Mouse (Mus musculus): ENCODE data around the gene Numa1. TPM values are rescaled to one million over a fixed set of nuclear protein-coding genes. Genes with fewer than 3 reads are reported as not detected.

Gene Numa1
- polyA plus RNA-seq, 1 experiment from 2014 or later, result 134 TPM

- H3K4me1 ChIP-seq (replicated peaks), result peaks cover 2% of the 10 kb centered on the region
- H3K27me3 ChIP-seq, result no peaks in the 10 kb centered on the region
- no peak overlapping the region for H3K27ac ChIP-seq
- 94% methylated on average over 2 of the region's 2 CpGs for WGBS
- no peaks in the 10 kb centered on the region for H3K9me3 ChIP-seq
- no peak overlapping the region for H3K4me3 ChIP-seq (replicated peaks)
- no peaks in the 10 kb centered on the region for H3K36me3 ChIP-seq
- ATAC-seq (ENCODE audit: insufficient number of reproducible peaks, insufficient read depth, low FRiP score, low TSS enrichment, low read depth), result no peak
- no peak overlapping the region for H3K9ac ChIP-seq (replicated peaks)
- H3K4me2 ChIP-seq, result no peak overlapping the region
Observed at GRCm38 (mm10) chr7:101963621-101964020, 29.7 kb downstream of the Numa1 start.

- Histone ChIP-seq H3K4me3 (replicated peaks) (no peak overlapping the region), H3K9me3 (no peaks in the 10 kb centered on the region), H3K27ac (no peak overlapping the region), H3K27me3 (no peaks in the 10 kb centered on the region), H3K4me2 (no peak overlapping the region), H3K36me3 (no peaks in the 10 kb centered on the region), H3K9ac (replicated peaks) (no peak overlapping the region), H3K4me1 (replicated peaks) (peaks cover 8% of the 10 kb centered on the region)
- 87% methylated on average over 4 of the region's 4 CpGs for WGBS
- ATAC-seq (ENCODE audit: insufficient number of reproducible peaks, insufficient read depth, low FRiP score, low TSS enrichment, low read depth), result no peak
Observed at GRCm38 (mm10) chr7:101964551-101964950, 30.6 kb downstream of the Numa1 start.

GRCm38 (mm10) chr7:101965606-101966005 lies 31.7 kb downstream of the Numa1 start:
- H3K36me3 ChIP-seq, result no peaks in the 10 kb centered on the region
- no peak overlapping the region for H3K4me3 ChIP-seq (replicated peaks)
- no peak overlapping the region for H3K9ac ChIP-seq (replicated peaks)
- no peak overlapping the region for H3K27ac ChIP-seq
- no peaks in the 10 kb centered on the region for H3K9me3 ChIP-seq
- ATAC-seq (ENCODE audit: insufficient number of reproducible peaks, insufficient read depth, low FRiP score, low TSS enrichment, low read depth), result no peak
- peaks cover 8% of the 10 kb centered on the region for H3K4me1 ChIP-seq (replicated peaks)
- no peak overlapping the region for H3K4me2 ChIP-seq
- 62% methylated on average over 2 of the region's 2 CpGs for WGBS
- no peaks in the 10 kb centered on the region for H3K27me3 ChIP-seq

GRCm38 (mm10) chr7:101967256-101967655 lies 33.3 kb downstream of the Numa1 start:
- WGBS, result 85% methylated on average over 1 of the region's 1 CpGs
- Histone ChIP-seq H3K4me3 (replicated peaks) (no peak overlapping the region), H3K27ac (no peak overlapping the region), H3K9me3 (no peaks in the 10 kb centered on the region), H3K27me3 (no peaks in the 10 kb centered on the region), H3K9ac (replicated peaks) (no peak overlapping the region), H3K36me3 (no peaks in the 10 kb centered on the region), H3K4me2 (no peak overlapping the region), H3K4me1 (replicated peaks) (peaks cover 15% of the 10 kb centered on the region)
- ATAC-seq (ENCODE audit: insufficient number of reproducible peaks, insufficient read depth, low FRiP score, low TSS enrichment, low read depth), result no peak

GRCm38 (mm10) chr7:101968751-101969150 lies 34.8 kb downstream of the Numa1 start:
- H3K4me3 ChIP-seq (replicated peaks), result no peak overlapping the region
- H3K9ac ChIP-seq (replicated peaks), result peak overlapping the region; percentile 13; the same call in 1 of the 2 replicates
- no peaks in the 10 kb centered on the region for H3K9me3 ChIP-seq
- H3K27ac ChIP-seq, result peak overlapping the region; percentile 100
- ATAC-seq (ENCODE audit: insufficient number of reproducible peaks, insufficient read depth, low FRiP score, low TSS enrichment, low read depth), result no peak
- peaks cover 4% of the 10 kb centered on the region; the same call in 1 of the 2 replicates for H3K36me3 ChIP-seq
- no peaks in the 10 kb centered on the region for H3K27me3 ChIP-seq
- H3K4me1 ChIP-seq (replicated peaks), result peaks cover 29% of the 10 kb centered on the region
- WGBS, result 62% methylated on average over 2 of the region's 2 CpGs
- peak overlapping the region; percentile 73 for H3K4me2 ChIP-seq

- no peaks in the 10 kb centered on the region for H3K9me3 ChIP-seq
- H3K36me3 ChIP-seq, result peaks cover 4% of the 10 kb centered on the region; the same call in 1 of the 2 replicates
- H3K27me3 ChIP-seq, result no peaks in the 10 kb centered on the region
- under 1% methylated on average over 53 of the region's 53 CpGs for WGBS
- peak overlapping the region; percentile 73 for H3K4me2 ChIP-seq
- ATAC-seq (ENCODE audit: insufficient number of reproducible peaks, insufficient read depth, low FRiP score, low TSS enrichment, low read depth), result peak; percentile 89
- peak overlapping the region; percentile 100 for H3K27ac ChIP-seq
- peaks cover 40% of the 10 kb centered on the region for H3K4me1 ChIP-seq (replicated peaks)
- H3K9ac ChIP-seq (replicated peaks), result peak overlapping the region; percentile 93
- H3K4me3 ChIP-seq (replicated peaks), result peak overlapping the region; percentile 72
Observed at GRCm38 (mm10) chr7:101969694-101970428, 36.0 kb downstream of the Numa1 start.

- H3K9me3 ChIP-seq, result no peaks in the 10 kb centered on the region
- peak overlapping the region; percentile 100 for H3K27ac ChIP-seq
- H3K4me2 ChIP-seq, result peak overlapping the region; percentile 73
- WGBS, result under 1% methylated on average over 12 of the region's 17 CpGs
- peaks cover 45% of the 10 kb centered on the region for H3K4me1 ChIP-seq (replicated peaks)
- H3K36me3 ChIP-seq, result peaks cover 4% of the 10 kb centered on the region; the same call in 1 of the 2 replicates
- peak overlapping the region; percentile 93 for H3K9ac ChIP-seq (replicated peaks)
- H3K27me3 ChIP-seq, result no peaks in the 10 kb centered on the region
- H3K4me3 ChIP-seq (replicated peaks), result peak overlapping the region; percentile 72
- peak; percentile 81 for ATAC-seq (ENCODE audit: insufficient number of reproducible peaks, insufficient read depth, low FRiP score, low TSS enrichment, low read depth)
Observed at GRCm38 (mm10) chr7:101970429-101970775, 36.5 kb downstream of the Numa1 start.

- peaks cover 4% of the 10 kb centered on the region; the same call in 1 of the 2 replicates for H3K36me3 ChIP-seq
- H3K27me3 ChIP-seq, result no peaks in the 10 kb centered on the region
- H3K4me3 ChIP-seq (replicated peaks), result peak overlapping the region; percentile 72
- peak overlapping the region; percentile 100 for H3K27ac ChIP-seq
- H3K4me2 ChIP-seq, result peak overlapping the region; percentile 73
- peaks cover 48% of the 10 kb centered on the region for H3K4me1 ChIP-seq (replicated peaks)
- peak overlapping the region; percentile 93 for H3K9ac ChIP-seq (replicated peaks)
- peak; percentile 34; the same call in 1 of the 2 replicates for ATAC-seq (ENCODE audit: insufficient number of reproducible peaks, insufficient read depth, low FRiP score, low TSS enrichment, low read depth)
- no peaks in the 10 kb centered on the region for H3K9me3 ChIP-seq
- 5% methylated on average over 19 of the region's 19 CpGs for WGBS
Observed at GRCm38 (mm10) chr7:101970821-101971461, 37.0 kb downstream of the Numa1 start.

GRCm38 (mm10) chr7:101971721-101972120 lies 37.8 kb downstream of the Numa1 start:
- no peaks in the 10 kb centered on the region for H3K9me3 ChIP-seq
- peaks cover 11% of the 10 kb centered on the region for H3K36me3 ChIP-seq
- peak overlapping the region; percentile 100 for H3K27ac ChIP-seq
- peak overlapping the region; percentile 93; the same call in 1 of the 2 replicates for H3K9ac ChIP-seq (replicated peaks)
- H3K4me2 ChIP-seq, result peak overlapping the region; percentile 73
- no peaks in the 10 kb centered on the region for H3K27me3 ChIP-seq
- peak overlapping the region; percentile 72 for H3K4me3 ChIP-seq (replicated peaks)
- no peak for ATAC-seq (ENCODE audit: insufficient number of reproducible peaks, insufficient read depth, low FRiP score, low TSS enrichment, low read depth)
- WGBS, result 54% methylated on average over 2 of the region's 2 CpGs
- peaks cover 48% of the 10 kb centered on the region for H3K4me1 ChIP-seq (replicated peaks)

GRCm38 (mm10) chr7:101973730-101974129 lies 39.8 kb downstream of the Numa1 start:
- peak overlapping the region; percentile 90 for H3K27ac ChIP-seq
- peak overlapping the region; percentile 6; the same call in 1 of the 2 replicates for H3K4me3 ChIP-seq (replicated peaks)
- peak overlapping the region; percentile 73 for H3K4me2 ChIP-seq
- no peaks in the 10 kb centered on the region for H3K9me3 ChIP-seq
- no peak for ATAC-seq (ENCODE audit: insufficient number of reproducible peaks, insufficient read depth, low FRiP score, low TSS enrichment, low read depth)
- H3K4me1 ChIP-seq (replicated peaks), result peaks cover 45% of the 10 kb centered on the region
- WGBS, result 11% methylated on average over 3 of the region's 3 CpGs
- H3K36me3 ChIP-seq, result peaks cover 20% of the 10 kb centered on the region
- H3K9ac ChIP-seq (replicated peaks), result no peak overlapping the region
- no peaks in the 10 kb centered on the region for H3K27me3 ChIP-seq

- 0 out of 2 replicates have a peak overlapping the region, but pooled peaks have one; percentile 6 for H3K4me2 ChIP-seq
- peaks cover 40% of the 10 kb centered on the region for H3K4me1 ChIP-seq (replicated peaks)
- H3K27me3 ChIP-seq, result no peaks in the 10 kb centered on the region
- no peak for ATAC-seq (ENCODE audit: insufficient number of reproducible peaks, insufficient read depth, low FRiP score, low TSS enrichment, low read depth)
- 10% methylated on average over 2 of the region's 2 CpGs for WGBS
- peak overlapping the region; percentile 90 for H3K27ac ChIP-seq
- H3K36me3 ChIP-seq, result peaks cover 24% of the 10 kb centered on the region
- no peak overlapping the region for H3K9ac ChIP-seq (replicated peaks)
- H3K4me3 ChIP-seq (replicated peaks), result no peak overlapping the region
- H3K9me3 ChIP-seq, result no peaks in the 10 kb centered on the region
Observed at GRCm38 (mm10) chr7:101974505-101974904, 40.6 kb downstream of the Numa1 start.

Data from limb, embryonic 12.5 days (tissue).